Mouse (Mus musculus): ENCODE results near the gene Il12rb1. TPM values are rescaled to one million over a fixed set of nuclear protein-coding genes. Genes with fewer than 3 reads are reported as not detected.
"Not testable (repeated sequence)": the region's sequence is repeated elsewhere in the genome, so short reads cannot be mapped to it uniquely, and the experiment has no call there.

Il12rb1 gene
- polyA plus RNA-seq, 1 experiment: 1.1 TPM

GRCm38 (mm10) chr8:70820101-70820935 is 12.1 kb downstream of the Il12rb1 start:
- Histone ChIP-seq H3K27ac (ENCODE audit: insufficient read depth, low read length) (no peak overlapping the region), H3K4me3 (ENCODE audit: insufficient read depth, low read length) (no peak overlapping the region), H3K4me1 (ENCODE audit: control insufficient read depth, insufficient read depth, low read length) (no peaks in the 10 kb centered on the region)
- no peak for TF ChIP-seq CTCF (IDR thresholded peaks at IDR 0.05; ENCODE audit: extremely low read depth, insufficient read depth, low read length)
- TF ChIP-seq POLR2A (IDR thresholded peaks at IDR 0.05; ENCODE audit: extremely low read depth, insufficient read depth, low read length): no peak

GRCm38 (mm10) chr8:70821399-70821962 is 13.2 kb downstream of the Il12rb1 start:
- no peak overlapping the region for H3K27ac ChIP-seq (ENCODE audit: insufficient read depth, low read length)
- no peak overlapping the region for H3K4me3 ChIP-seq (ENCODE audit: insufficient read depth, low read length)
- TF ChIP-seq CTCF (IDR thresholded peaks at IDR 0.05; ENCODE audit: extremely low read depth, insufficient read depth, low read length): peak; percentile 93
- no peak for TF ChIP-seq POLR2A (IDR thresholded peaks at IDR 0.05; ENCODE audit: extremely low read depth, insufficient read depth, low read length)
- H3K4me1 ChIP-seq (ENCODE audit: control insufficient read depth, insufficient read depth, low read length): no peaks in the 10 kb centered on the region

GRCm38 (mm10) chr8:70821992-70822391 is 13.7 kb downstream of the Il12rb1 start:
- Histone ChIP-seq H3K4me3 (ENCODE audit: insufficient read depth, low read length) (no peak overlapping the region), H3K27ac (ENCODE audit: insufficient read depth, low read length) (no peak overlapping the region), H3K4me1 (ENCODE audit: control insufficient read depth, insufficient read depth, low read length) (no peaks in the 10 kb centered on the region)
- no peak for TF ChIP-seq POLR2A (IDR thresholded peaks at IDR 0.05; ENCODE audit: extremely low read depth, insufficient read depth, low read length)
- TF ChIP-seq CTCF (IDR thresholded peaks at IDR 0.05; ENCODE audit: extremely low read depth, insufficient read depth, low read length): no peak

GRCm38 (mm10) chr8:70822594-70822993 is 14.3 kb downstream of the Il12rb1 start:
- H3K4me3 ChIP-seq (ENCODE audit: insufficient read depth, low read length); H3K4me1 ChIP-seq (ENCODE audit: control insufficient read depth, insufficient read depth, low read length); H3K27ac ChIP-seq (ENCODE audit: insufficient read depth, low read length): not testable (repeated sequence)

GRCm38 (mm10) chr8:70823802-70824201 is 15.6 kb downstream of the Il12rb1 start:
- TF ChIP-seq CTCF (IDR thresholded peaks at IDR 0.05; ENCODE audit: extremely low read depth, insufficient read depth, low read length) (no peak), POLR2A (IDR thresholded peaks at IDR 0.05; ENCODE audit: extremely low read depth, insufficient read depth, low read length) (no peak)
- no peaks in the 10 kb centered on the region for H3K4me1 ChIP-seq (ENCODE audit: control insufficient read depth, insufficient read depth, low read length)
- no peak overlapping the region for H3K27ac ChIP-seq (ENCODE audit: insufficient read depth, low read length)
- H3K4me3 ChIP-seq (ENCODE audit: insufficient read depth, low read length): no peak overlapping the region

- no peaks in the 10 kb centered on the region for H3K4me1 ChIP-seq (ENCODE audit: control insufficient read depth, insufficient read depth, low read length)
- no peak for TF ChIP-seq POLR2A (IDR thresholded peaks at IDR 0.05; ENCODE audit: extremely low read depth, insufficient read depth, low read length)
- no peak for TF ChIP-seq CTCF (IDR thresholded peaks at IDR 0.05; ENCODE audit: extremely low read depth, insufficient read depth, low read length)
- no peak overlapping the region for H3K4me3 ChIP-seq (ENCODE audit: insufficient read depth, low read length)
- no peak overlapping the region for H3K27ac ChIP-seq (ENCODE audit: insufficient read depth, low read length)
Measured at GRCm38 (mm10) chr8:70825816-70826215, 17.6 kb downstream of the Il12rb1 start.

- H3K27ac ChIP-seq (ENCODE audit: insufficient read depth, low read length): no peak overlapping the region
- TF ChIP-seq POLR2A (IDR thresholded peaks at IDR 0.05; ENCODE audit: extremely low read depth, insufficient read depth, low read length): no peak
- TF ChIP-seq CTCF (IDR thresholded peaks at IDR 0.05; ENCODE audit: extremely low read depth, insufficient read depth, low read length): no peak
- no peaks in the 10 kb centered on the region for H3K4me1 ChIP-seq (ENCODE audit: control insufficient read depth, insufficient read depth, low read length)
- no peak overlapping the region for H3K4me3 ChIP-seq (ENCODE audit: insufficient read depth, low read length)
Measured at GRCm38 (mm10) chr8:70827010-70827409, 18.8 kb downstream of the Il12rb1 start.

- H3K27ac ChIP-seq (ENCODE audit: insufficient read depth, low read length): no peak overlapping the region
- TF ChIP-seq POLR2A (IDR thresholded peaks at IDR 0.05; ENCODE audit: extremely low read depth, insufficient read depth, low read length) (no peak), CTCF (IDR thresholded peaks at IDR 0.05; ENCODE audit: extremely low read depth, insufficient read depth, low read length) (no peak)
- H3K4me1 ChIP-seq (ENCODE audit: control insufficient read depth, insufficient read depth, low read length): no peaks in the 10 kb centered on the region
- no peak overlapping the region for H3K4me3 ChIP-seq (ENCODE audit: insufficient read depth, low read length)
Measured at GRCm38 (mm10) chr8:70827796-70828195, 19.5 kb downstream of the Il12rb1 start.

- TF ChIP-seq POLR2A (IDR thresholded peaks at IDR 0.05; ENCODE audit: extremely low read depth, insufficient read depth, low read length) (no peak), CTCF (IDR thresholded peaks at IDR 0.05; ENCODE audit: extremely low read depth, insufficient read depth, low read length) (no peak)
- H3K4me1 ChIP-seq (ENCODE audit: control insufficient read depth, insufficient read depth, low read length): no peaks in the 10 kb centered on the region
- H3K27ac ChIP-seq (ENCODE audit: insufficient read depth, low read length): no peak overlapping the region
- H3K4me3 ChIP-seq (ENCODE audit: insufficient read depth, low read length): no peak overlapping the region
Measured at GRCm38 (mm10) chr8:70831517-70831916, 23.3 kb downstream of the Il12rb1 start.

- TF ChIP-seq POLR2A (IDR thresholded peaks at IDR 0.05; ENCODE audit: extremely low read depth, insufficient read depth, low read length): no peak
- TF ChIP-seq CTCF (IDR thresholded peaks at IDR 0.05; ENCODE audit: extremely low read depth, insufficient read depth, low read length): no peak
- no peaks in the 10 kb centered on the region for H3K4me1 ChIP-seq (ENCODE audit: control insufficient read depth, insufficient read depth, low read length)
- H3K4me3 ChIP-seq (ENCODE audit: insufficient read depth, low read length): no peak overlapping the region
- H3K27ac ChIP-seq (ENCODE audit: insufficient read depth, low read length): no peak overlapping the region
Measured at GRCm38 (mm10) chr8:70832371-70832770, 24.1 kb downstream of the Il12rb1 start.

Measured in cortical plate, adult 2 months (tissue).